Mouse (Mus musculus): ENCODE data around the gene Ttc1.
A peak's percentile ranks its signal among the peaks of the same experiment; 100 is the strongest.

The Ttc1 gene

DNA sequence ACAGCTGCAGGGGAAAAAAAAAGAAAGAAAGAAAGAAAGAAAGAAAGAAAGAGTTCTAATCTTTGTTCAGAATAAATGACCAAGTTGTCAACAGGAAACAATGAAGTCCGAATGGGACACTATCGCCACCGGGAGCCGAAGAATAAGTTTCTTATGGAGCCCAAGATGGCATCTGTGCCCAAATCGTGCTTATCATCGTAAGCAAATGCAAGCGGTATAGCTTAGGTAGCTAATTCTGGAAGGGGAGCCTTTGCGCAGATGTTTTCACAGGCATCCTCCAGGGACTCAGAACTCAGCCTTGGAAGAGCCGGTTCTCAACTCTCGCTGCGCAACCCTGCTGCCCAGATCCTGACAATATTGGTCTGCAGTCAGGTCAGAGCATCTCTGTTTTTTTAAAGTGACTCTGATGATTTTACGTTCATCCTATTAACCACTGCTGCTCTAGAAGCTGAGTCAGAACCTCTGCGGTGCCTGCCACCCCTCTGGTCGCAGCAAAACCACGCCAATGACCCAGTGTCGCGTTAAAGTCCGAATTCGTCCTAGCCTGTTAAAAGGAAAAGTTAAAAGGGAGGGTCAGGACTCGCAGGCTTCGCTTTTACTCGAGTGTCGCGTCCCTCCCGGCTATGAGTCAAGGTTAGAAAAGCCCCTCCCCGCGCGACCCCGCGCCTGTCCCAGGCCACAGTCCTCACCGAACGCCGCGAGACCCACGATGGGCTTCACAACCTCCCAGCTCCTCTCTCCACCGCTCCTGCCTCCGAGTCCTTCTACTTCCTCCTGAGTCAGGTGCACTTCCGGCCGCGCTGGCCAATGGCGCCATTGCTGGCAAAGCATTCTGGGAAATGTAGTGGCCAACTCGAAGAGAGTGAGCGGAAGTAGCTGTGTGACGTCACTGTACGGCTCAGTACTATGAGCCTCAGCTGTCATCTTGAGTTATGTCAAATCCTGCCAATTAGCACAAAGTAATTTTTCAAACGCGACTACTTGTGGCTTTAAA, at the start of gene Ttc1:
TSS of gene Ttc1 (minus strand) at position 776 of the 994 bp plus-strand sequence.
- DNase-seq, result peak; percentile 93

DNA sequence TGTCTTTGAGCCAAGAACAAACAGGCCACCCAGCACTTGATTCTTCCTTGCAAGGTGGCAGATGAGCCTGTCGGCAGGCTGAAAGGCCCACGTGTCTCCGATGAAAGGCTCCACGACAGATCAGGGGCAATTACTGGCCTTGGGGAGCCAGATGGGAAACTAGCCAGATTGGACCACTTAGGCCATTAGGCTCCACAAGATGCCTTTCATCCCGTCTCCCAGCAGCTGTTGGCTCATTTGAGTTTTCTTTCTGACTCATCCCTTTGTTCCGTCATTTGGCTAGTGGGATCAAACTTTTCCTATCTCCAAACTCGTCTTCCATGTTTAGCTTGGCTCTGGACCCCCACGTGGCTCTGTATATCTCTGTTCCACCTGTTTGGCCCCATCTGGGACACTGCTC, 48.2 kb upstream of the Ttc1 start:
- no peak for DNase-seq

DNA sequence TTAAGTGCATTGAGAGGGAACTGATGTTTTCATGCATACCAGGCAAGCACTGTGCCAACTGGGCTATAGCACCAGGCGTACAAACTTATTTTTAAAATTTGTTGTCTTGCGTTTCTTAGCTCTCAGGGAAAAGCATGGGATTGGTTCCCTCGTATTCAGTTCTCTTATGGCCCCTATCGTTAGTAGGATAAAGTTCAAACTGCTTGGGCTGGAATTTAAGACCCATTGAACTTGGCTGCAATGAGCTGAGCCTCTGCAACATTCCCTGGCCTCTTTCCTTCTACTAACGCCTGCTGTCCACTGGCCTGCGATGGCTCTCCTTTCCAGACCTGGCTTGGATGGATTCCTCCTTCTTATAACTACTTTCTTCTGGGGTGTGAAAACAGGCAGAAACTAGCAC, 42.6 kb upstream of the Ttc1 start:
- no peak for DNase-seq

DNA sequence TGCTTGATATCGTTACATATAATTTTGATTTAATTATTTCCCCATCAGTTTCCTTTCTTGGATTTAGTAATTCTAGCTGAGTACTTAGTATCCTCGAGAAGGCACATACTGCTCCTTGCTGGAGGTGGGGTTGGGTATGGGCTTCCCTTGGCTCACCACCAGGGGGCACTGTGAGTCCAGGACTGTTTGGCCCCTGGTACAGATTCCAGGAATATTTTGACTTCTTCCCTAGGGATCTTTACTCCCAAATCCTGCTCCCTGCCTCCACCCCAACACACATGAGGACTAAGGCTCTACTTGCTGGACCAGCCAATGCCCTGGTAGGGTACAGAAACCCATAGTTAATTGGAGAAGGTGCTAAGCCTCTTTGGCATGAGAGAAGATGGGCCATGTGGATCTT, 36.0 kb upstream of the Ttc1 start:
- peak; percentile 77 for DNase-seq

DNA sequence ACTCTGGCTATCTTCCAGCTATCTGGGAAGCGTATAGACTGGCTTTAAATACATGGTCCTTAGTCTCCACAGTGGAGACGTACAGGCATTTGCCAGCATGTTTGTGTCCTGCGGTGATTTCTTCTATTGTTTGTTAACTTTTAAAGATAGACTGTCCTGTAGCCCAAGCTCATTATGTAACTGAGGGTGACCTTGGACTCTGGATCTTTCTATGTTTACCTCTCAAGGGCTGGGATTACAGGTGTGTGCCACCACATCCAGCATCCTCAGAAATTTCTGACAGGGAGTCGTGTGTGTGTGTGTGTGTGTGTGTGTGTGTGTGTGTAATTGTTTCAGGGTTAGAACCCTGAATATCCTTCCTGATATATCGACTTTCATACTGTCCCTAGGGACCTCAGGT, 35.3 kb upstream of the Ttc1 start:
- no peak for DNase-seq

DNA sequence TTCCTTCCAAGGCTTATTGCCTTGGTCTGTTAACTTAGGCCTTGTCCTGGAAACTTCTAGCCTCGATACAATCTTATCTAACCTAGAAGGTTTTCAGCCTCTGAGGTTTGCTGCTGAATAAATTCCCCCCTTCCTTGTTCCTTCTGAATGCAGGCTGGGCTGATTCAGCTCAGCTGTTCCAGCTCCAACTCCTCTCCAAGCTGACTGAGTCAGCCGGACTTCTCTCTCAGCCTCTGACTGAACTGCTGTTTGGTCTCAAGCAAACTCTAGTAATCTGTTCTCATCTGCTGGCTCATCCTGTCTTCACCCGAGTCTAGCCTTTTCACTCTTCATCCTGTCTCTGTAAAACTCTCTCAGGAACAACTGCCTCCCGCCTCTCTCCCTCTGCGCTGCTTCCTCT, 31.7 kb upstream of the Ttc1 start:
- DNase-seq, result no peak

DNA sequence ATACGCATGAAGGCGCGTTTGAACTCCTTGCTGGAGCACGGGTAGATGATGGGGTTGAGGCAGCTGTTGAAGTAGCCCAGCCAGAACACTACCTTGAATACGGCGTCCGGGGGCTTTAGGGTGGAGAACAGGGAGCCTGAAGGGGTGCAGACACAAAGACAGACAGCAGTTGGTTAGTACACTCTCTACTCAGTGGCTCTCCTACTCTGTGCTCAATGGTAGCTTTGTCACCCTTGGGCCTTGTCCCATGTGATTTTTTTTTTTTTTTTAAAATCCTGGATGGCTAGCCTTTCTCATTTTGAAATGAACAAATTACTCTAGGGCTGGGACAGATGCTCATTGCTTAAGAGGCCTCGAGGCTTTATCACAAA, 28.5 kb upstream of the Ttc1 start:
- DNase-seq, result no peak

DNA sequence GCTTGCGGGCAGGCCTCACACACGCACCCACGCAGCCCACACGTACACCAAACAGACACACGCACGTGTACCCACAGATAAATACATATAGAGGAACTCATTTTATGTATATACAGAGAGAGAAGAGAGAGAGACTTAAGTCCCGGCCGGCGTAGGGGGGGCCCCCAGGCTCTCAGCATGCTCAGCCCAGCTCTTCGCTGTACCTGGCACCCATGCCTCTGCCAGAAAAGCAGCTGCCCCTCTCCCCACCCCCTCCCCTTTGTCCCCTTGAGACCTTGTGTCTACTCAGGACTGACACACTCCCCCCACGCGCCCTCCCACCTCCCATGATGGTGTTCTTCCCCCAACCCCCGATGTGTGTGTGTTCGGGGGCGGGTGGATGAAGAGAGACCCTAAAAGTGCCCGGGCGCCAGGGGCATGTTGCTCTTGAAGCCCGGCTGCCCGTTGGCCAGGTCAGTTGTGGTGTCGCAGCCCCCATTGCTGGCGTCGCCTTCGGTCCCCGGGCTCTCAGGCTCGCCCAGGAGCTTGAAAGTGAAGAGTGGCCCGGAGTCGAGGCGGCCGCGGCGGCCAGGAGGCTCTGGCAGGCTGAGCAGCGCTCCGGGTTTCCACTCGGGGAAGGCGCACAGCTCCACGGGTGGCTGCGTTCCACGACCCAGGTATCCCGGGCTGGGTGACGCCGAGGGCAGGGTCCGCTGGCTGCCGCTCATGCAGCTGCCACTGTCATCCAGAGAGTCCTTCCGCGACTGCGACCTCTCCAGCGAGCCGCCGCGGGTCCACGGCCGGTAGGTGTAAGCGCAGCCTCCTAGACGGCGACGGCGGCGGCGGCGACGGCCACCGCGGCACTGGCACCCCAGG, 27.9 kb upstream of the Ttc1 start:
- peak; percentile 20 for DNase-seq

DNA sequence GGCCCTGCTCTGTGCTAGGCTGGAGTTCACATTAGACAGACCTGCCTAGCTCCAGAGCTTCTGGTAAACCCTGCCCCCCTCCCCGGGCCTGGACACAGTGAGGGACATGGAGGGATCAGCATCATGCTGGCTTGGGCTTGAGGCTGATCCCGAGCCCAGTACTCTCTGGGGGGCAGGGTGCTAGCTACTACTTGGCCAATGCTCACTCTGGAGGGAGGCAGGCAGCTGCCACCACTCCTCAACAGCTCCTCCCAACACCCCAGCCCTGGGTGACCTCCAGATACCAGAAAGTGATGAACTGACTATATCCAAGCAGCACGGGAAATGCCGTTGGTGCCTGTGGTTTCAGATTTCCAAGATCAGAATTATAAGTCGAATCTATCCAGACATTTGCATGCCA, 25.9 kb upstream of the Ttc1 start:
- no peak for DNase-seq

DNA sequence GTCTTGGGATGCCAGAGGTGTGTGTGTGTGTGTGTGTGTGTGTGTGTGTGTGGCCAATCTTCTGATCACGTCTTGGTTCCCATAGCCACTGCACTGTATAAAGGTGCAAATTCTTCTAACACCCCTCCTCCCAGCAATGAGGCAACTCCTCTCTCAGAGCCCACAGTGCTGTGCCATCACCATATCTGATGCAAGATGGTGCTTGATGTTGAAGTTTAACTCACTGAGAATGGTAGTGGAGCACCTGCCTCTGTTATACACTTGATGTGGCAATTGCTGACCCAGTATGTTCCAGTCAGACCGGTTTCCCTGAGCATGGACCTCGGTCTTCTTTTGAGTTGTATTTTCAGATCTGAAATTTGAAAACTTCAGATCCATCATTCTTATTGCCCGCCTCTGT, 22.3 kb upstream of the Ttc1 start:
- no peak for DNase-seq

DNA sequence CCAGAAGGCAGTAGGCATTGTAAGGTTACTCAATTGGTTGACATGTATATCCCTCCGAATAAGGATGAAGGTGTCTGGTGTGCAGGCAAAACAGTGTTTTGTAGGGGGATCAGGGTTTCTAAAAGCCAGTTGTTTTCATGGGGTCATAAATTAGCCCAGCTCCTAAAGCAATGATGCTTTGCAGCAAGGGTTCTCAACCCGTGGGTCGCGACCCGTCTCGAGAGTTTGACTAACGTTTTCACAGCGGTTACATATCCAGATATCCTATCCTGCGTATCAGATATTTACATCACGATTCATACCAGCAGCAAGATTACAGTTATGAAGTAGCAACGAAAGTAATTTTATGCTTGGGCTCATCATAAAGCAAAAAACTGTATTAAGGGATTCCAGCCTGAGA, 19.9 kb upstream of the Ttc1 start:
- no peak for DNase-seq

DNA sequence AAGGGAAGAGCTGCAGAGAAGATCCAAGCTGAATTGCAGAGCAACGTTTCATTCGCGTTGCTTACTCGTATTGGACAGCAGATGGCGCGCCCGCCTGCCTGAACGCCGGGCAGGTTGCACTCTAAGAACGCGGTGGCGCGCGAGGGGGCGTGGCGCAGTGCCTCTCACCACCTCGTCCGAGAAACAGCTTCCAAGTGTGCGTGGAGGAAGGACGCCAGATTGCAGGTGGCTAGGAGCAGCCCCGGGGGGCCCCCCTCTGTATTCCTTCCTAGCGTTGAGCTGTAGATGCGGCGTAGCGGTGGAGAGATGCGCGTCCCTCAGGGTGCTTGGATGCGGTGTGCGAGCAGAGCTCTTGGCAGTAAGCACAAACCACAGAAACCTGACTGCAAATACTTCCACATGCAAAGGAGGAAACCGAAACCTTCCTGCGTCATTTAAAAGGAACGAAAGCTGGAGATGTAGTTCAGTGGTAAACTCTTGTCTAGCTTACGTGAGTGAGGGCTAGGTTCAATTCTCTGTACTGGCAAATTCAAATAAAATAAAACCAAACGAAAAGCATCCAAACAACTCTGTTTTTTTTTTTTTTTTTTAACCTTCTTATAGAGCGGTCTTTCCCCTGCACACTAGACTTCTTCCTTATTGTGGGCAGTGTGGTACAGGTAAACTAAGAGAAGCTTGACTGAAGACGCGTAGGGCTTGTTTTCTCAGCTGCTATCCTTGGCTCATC, 19.3 kb upstream of the Ttc1 start:
- DNase-seq, result peak; percentile 81

DNA sequence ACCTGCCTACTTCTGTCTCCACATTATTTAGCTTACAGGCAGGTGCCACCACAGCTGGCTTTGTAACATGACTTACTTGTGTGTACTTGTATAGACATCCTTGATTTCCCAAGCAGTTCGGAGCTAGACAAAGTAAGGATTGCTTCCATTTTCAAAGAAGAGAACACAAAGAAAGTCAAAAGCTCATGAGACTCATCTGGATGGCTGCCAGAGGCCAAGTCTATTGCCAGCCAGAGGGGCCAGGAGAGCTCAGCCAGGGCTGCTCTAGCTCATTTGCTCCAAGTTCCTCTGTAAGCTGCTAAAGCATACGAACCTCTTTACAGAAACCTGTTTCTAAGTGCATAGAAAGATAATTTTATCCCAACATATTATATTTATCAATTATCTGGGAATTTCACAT, 10.6 kb upstream of the Ttc1 start:
- no peak for DNase-seq

DNA sequence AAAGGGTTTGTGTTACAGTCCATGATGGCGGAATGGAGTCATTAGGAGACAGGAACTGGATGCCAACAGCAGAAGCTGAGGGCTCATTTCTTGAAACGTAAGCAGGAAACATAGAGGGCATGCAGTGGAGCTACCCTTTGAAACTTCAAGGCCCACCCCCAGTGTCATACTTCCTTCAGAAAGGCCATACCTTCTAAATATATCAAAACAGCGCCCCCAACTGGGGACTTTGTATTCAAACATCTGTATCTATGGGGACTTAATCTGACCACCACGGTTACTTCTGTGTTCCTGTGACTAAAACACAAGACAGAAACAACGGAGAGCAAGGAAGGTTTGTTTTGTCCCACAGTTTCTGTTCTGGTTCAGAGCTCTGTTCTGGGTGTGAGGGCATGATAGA, 7.6 kb upstream of the Ttc1 start:
- no peak for DNase-seq

DNA sequence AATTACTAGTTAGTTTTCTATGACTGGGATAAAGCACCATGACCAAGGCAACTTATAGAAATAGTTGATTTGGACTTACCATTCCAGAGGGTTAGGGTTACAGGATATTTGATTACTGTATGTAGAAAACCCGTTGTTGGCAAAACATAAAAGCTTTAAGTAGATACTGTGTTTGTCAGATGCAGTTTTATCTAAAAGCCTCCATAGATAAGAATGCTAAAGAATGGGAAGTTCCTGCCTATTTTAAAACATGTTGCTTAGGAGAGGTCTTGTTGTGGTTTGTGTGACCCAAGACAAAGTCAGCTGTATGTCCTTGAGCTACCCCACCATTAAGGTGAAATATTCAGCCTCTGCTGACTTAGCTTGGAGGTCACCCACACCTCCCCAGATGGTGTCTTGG, 6.8 kb upstream of the Ttc1 start:
- DNase-seq, result no peak

DNA sequence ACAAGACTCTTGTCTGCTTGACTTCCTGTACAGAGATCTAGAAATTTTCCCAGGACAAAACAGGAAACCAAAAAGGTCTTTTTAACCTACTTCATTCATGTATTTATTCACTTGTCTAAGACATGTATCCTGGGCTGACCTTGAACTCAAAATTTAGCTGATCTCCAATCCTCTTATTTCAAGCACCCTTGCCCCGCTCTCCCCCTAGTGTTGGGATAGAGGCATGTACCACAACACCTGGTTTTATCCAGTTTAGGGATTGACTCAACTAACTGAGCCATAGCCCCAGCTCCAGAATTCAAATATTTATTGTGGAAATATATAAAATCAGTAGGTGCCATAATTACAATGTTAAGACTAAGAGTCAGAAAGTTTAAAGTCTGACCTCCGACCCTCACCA, 3.7 kb upstream of the Ttc1 start:
- DNase-seq, result no peak

DNA sequence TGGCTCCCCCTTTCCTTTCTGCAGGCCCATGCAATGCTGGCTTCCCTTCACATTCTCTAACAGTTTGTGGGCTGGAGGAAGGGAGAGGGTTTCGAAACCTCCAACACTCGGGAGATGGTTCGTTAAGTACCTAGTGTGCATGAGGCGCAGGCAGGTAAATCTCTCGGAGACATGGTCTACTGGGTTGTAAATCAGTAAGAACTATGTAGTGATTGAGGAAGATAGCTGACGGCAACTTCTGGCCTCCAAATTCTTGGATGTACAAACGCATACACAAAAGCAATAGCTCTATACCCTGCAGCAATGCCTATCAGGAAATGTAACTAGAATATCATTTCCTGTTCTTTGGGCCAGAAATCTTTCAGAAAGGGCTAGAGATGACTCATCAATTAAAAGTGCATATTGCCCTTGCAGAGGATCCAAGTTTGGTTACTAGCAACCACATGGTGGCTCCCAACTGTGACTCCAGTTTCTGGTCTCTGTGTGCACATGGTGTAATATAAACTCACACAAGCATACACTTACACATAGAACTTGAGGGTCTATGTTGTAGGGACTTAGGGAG, 19.0 kb downstream of the Ttc1 start:
- DNase-seq, result no peak

DNA sequence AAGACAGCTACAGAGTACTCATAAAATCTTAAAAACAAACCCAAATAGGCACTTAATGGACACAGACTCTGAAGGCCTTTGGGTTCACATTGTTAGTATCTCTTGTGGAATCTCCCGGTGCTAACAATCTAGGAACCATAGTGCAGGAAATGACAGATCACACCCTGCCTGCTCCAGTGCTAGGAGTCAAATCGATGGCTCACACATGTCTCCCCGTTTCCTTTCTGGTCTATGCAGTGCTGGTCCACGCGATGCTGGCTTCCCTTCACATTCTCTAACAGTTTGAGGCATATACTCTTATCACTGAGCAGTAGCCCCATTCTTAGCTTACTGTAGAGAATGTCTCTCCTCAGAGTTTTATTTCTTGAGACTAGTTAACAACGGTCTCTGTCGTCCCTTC, 20.0 kb downstream of the Ttc1 start:
- no peak for DNase-seq

DNA sequence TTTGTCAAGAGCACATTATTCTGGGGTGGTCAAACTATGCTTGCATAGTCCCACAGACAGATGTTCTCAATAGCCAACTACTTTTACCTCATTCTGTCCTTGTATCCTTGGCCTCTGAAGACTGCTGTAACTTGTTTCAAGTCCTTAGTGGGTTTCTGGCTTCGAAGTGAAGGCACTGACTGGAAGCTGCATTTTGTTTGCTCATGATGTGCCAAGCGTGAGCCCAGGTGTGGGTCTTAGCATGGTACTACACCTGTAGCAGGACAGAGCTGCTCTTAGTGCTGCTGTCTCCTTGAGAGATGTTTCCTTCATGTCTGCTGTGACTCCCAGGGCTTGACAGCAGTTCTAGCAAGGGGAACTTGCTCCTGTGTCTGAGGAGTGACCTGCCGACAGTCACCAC, 24.4 kb downstream of the Ttc1 start:
- no peak for DNase-seq

DNA sequence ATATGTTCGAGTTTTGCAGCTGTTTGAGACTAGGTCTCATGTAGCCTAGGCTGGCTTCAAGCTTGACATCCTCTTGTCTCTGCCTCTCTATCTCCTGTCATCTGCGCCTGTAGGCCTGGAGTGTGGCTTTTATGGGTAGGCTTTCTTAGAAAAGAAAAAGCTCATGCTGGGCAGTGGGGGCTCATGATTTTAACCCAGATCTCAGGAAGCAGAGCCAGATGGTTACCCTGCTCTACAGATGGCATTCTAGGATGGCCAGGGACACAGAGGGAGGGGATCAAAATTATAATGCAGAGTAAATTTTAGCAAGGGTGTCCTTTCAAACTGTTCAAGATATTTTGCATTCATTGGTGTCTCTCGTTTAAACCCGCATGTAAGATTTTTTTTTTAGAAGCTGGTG, 35.6 kb downstream of the Ttc1 start:
- DNase-seq, result no peak

DNA sequence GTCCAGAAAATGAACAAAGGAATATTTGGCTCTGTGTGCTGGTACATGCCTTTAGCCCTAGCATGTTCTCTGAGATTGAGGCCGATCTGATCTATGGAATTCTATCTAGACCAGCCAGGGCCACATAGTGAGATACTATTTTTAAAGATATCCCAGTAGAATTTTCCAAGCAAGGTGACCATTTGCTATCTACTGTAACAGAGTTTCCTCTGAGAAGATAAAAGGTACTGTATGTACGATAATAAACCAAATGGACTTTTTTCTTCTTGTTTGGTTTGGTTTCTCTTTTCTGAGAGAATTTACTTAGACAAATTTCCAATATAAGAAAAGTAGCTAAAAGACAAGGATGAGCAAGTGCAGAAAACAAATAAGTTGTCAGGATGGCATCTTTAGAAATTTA, 39.4 kb downstream of the Ttc1 start:
- DNase-seq, result no peak

DNA sequence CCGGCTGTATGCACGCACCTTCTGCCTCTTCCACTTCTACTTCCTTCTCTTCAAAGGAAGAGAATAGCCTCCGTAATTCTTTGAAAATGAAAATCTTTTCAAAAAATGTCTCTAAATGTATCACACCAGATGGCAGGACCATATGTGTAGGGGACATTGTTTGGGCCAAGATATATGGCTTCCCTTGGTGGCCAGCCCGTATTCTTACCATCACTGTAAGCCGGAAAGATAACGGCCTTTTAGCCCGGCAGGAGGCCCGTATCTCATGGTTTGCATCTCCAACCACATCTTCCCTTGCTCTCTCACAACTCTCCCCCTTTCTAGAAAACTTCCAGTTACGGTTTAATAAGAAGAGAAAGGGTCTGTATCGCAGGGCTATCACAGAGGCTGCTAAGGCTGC, 42.1 kb downstream of the Ttc1 start:
- no peak for DNase-seq

DNA sequence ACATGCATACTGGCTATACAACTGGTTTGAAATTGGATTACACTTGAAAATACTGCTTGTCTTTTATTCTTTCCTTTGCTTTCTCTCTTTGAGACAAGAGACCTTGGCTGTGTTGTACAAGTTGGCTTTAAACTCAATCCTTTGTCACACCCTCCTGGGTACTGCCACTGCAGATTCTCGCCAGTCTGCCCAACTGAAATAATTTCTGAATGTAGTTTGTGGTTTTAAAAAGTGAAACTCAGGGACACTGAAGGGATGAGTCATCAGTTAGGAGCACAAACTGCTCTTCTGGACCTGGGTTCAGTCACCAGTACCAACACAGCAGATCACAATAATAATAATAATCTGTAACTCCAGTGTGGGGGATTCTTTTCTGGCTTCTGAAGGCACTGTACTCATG, 44.3 kb downstream of the Ttc1 start:
- no peak for DNase-seq
